Mouse (Mus musculus) left cerebral cortex, postnatal 4 days (tissue): ENCODE measurements around the gene Hist1h1a. TPM values are rescaled to one million over a fixed set of nuclear protein-coding genes. Genes with fewer than 3 reads are reported as not detected.
"Not testable (repeated sequence)": the region's sequence is repeated elsewhere in the genome, so short reads cannot be mapped to it uniquely, and the experiment has no call there.

ENCODE experiments used
- DNase-seq: peaks from one replicate; pipeline ENCODE4 v3.0.0-alpha.2; 2022
- intact Hi-C: fragments of 180-260 bp; cut with DNase I; formaldehyde crosslinking; loops from one replicate; pipeline ENCODE4 v1.15.1; 2025
- total RNA-seq, 2 experiments: library from RNA; stranded (reverse); gene quantifications; 2 replicates each; pipeline ENCODE4 v1.2.3; 2021

Hist1h1a gene
- 10 to 100 TPM; 62.9 to 79.4 TPM for total RNA-seq

DNA sequence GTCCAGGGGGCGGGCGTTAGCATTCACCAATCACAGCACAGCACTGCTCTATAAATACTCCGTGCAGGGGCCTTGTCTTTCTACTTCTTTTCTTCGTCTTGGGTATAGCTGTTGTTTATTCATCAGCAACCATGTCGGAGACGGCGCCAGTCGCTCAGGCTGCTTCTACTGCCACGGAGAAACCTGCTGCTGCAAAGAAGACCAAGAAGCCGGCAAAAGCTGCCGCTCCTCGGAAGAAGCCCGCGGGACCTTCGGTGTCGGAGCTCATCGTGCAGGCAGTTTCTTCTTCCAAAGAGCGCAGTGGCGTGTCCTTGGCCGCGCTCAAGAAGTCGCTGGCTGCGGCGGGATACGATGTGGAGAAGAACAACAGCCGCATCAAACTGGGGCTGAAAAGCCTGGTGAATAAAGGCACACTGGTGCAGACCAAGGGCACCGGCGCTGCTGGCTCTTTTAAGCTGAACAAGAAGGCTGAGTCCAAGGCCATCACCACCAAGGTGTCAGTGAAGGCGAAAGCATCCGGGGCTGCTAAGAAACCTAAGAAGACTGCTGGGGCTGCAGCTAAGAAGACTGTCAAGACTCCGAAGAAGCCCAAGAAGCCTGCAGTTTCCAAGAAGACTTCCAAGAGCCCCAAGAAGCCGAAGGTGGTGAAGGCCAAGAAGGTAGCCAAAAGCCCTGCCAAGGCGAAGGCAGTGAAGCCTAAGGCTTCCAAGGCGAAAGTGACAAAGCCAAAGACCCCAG is at the start of gene Hist1h1a:
Gene Hist1h1a, plus strand, starts transcription at position 81 of the 738 bp plus-strand sequence.
- intact Hi-C loops: no loop called here
- peak; percentile 86 for DNase-seq

- no peak for DNase-seq
Measured at GRCm38 (mm10) chr13:23716261-23717042, 47.0 kb upstream of the Hist1h1a start.

DNA sequence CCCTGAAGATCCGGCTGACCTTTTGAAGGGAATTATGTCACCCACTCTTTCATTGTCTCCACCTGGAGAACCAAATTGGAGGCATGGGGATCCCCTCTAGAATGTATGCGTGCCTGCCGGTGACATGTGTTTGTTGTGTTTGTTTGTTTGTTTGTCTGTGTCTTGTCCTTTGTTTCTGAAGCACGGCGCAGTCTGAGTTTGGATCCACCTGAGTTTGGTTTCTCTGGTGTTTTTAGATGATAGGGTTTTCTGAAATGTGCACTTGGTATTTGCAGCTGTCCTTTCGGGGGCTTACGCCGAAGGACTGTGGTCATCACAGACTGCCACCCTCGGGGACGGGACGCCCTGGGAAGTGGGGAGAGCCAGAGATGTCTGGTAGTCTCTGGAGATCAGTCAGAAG is 46.3 kb upstream of the Hist1h1a start:
- intact Hi-C loops: no loop called here
- DNase-seq: no peak

More at GRCm38 (mm10) chr13:23716261-23717042, 47.0 kb upstream of the Hist1h1a start:
- intact Hi-C loops: no loop called here

DNA sequence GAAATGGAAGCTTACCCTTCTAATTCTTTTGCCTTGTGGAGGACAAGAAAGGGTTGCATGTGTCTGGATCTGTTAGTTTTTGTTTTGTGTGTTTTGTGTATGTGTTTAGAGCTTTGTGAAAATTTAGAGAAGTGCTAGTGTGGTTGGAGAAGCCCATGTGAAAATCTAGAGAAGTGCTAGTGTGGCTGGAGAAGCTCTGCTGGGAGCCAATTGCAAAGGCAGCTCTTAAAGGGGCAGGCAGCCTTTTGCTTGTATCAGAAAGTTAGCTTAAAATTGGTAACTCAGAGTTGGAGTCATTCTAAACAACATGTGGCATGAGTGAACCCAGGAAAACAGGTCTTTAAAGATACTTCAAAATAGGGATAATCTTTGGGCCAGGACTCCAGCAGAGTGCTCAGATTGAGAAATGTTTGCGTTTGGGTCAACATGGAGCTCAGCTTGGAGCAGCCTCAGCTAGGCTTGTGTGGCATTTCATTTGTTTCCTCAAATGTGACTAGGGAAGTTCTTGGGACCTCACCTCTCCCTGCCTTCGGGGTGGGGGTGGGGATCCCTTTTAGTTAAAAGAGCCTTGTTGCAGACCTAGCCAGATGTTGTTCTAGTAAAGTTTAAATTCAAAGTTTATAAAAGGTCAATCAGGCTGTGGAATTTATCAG is 45.7 kb upstream of the Hist1h1a start:
- intact Hi-C loops, DNase-seq: not testable (repeated sequence)

- intact Hi-C loops: no loop called here
- no peak for DNase-seq
Measured at GRCm38 (mm10) chr13:23724239-23724638, 39.2 kb upstream of the Hist1h1a start.

DNA sequence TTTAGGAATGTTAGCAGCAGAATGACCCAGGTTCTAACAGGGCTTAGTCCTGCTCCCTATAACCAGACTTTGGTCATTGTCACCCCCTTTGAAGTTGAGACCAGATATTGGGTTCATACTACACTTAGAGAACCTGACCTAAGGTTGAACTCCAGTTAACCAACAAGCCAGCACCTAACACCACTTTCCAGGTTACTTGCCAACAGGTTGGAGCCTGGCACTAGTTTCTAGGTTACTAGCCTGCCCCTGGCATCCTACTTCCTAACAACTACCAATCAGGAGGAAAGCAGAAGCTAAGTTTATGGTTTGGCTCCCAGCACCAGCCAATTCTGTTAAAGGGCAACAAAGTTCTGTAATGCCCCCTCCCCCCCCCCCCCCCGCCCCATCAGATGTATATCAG is 38.3 kb upstream of the Hist1h1a start:
- DNase-seq: no peak
- intact Hi-C loops: no loop called here

DNA sequence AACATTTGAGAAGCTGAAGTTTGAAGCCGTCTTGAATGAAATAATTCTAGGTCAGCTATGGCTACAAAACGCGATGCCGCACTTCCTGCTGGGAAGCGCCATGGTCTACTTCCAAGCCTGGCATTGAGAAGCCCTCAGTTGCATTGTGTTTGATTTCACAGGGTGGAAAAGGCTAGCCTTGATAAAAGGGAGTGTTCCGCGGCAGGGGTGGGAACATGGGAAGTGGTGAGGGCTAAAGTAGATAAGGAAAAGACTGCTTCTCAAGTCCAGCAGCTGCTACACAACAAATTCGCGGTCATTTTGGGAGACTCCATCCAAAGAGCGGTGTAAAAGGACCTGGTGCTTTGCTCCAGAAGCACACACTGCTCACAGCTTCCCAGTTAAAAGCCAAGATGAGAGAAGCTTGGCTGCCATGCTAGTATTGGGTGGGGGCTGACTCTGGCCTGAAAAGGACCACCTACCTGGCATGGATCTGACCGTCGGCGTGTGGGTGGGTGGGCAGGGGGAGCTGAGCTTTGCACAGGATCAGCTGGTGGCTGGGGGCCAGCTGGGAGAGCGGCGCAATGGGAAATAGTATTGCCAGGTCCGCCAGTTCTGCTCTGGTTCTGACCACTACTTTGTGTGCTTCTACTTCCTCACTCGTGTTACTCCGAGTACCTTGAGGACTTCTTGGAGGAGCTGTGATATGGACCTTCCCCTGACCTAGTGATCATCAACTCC is 34.8 kb upstream of the Hist1h1a start:
- intact Hi-C loops: no loop called here
- no peak for DNase-seq

DNA sequence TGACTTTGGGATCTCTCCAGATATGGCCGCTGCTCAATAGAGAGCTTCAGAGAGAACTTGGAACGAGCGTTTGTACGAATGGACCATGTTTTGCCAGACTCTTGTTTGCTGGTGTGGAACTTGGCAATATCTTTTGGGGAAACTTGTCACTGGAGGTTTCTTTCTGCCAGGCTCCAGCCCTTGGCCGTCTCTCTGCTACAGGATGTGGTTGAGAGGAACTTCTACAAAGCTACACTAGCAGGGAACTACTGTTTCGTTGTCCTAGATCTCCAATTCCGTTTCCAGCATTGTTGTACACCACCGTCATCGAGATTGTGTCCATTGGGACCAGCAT is 34.3 kb upstream of the Hist1h1a start:
- intact Hi-C loops: no loop called here
- no peak for DNase-seq

GRCm38 (mm10) chr13:23729706-23730105 is 33.8 kb upstream of the Hist1h1a start:
- no peak for DNase-seq
- intact Hi-C loops: no loop called here

GRCm38 (mm10) chr13:23730479-23730878 is 33.0 kb upstream of the Hist1h1a start:
- intact Hi-C loops: no loop called here
- no peak for DNase-seq

GRCm38 (mm10) chr13:23732156-23732804 is 31.2 kb upstream of the Hist1h1a start:
- no peak for DNase-seq

DNA sequence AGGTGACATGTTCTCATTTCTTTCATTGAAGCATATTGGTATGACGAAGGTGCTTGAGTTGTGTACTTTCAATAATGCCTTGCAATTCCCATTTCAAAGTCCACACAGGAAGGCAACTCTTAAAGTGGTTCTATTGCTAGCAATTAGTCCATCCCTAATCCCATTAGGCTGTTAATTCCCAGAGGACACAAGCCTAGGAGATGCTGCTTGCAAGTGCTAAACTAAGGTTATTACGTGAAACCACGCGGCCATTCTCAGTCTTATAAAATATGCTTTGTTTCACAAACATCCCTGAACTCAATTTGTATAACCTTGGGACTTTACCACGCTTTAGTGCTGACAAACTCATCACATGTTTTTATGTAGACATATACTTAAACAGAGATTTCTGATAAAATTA is 26.4 kb upstream of the Hist1h1a start:
- intact Hi-C loops: no loop called here
- DNase-seq: no peak

More at GRCm38 (mm10) chr13:23732156-23732804, 31.2 kb upstream of the Hist1h1a start:
- intact Hi-C loops: loop anchor here (2.0 kb wide), 1 partner anchor 31 kb away; no protein-coding TSS in a partner anchor

GRCm38 (mm10) chr13:23738041-23738440 is 25.4 kb upstream of the Hist1h1a start:
- DNase-seq: no peak
- intact Hi-C loops: no loop called here

DNA sequence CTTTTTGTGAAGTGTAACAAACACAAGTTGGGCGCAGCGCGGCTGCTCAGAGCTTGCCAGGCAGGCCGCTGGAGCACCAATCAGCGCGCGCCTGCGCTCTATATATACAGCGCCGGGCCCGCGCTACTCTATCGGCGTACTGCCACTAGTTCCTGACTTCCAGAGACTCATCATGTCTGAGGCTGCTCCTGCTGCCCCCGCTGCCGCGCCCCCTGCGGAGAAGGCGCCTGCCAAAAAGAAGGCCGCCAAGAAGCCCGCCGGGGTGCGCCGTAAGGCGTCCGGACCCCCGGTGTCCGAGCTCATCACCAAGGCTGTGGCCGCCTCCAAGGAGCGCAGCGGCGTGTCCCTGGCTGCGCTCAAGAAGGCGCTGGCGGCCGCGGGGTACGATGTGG is 24.8 kb upstream of the Hist1h1a start, which contains the start of gene Hist1h1c:
Gene Hist1h1c, plus strand, starts transcription at position 132 of the 392 bp plus-strand sequence.
- intact Hi-C loops: no loop called here

DNA sequence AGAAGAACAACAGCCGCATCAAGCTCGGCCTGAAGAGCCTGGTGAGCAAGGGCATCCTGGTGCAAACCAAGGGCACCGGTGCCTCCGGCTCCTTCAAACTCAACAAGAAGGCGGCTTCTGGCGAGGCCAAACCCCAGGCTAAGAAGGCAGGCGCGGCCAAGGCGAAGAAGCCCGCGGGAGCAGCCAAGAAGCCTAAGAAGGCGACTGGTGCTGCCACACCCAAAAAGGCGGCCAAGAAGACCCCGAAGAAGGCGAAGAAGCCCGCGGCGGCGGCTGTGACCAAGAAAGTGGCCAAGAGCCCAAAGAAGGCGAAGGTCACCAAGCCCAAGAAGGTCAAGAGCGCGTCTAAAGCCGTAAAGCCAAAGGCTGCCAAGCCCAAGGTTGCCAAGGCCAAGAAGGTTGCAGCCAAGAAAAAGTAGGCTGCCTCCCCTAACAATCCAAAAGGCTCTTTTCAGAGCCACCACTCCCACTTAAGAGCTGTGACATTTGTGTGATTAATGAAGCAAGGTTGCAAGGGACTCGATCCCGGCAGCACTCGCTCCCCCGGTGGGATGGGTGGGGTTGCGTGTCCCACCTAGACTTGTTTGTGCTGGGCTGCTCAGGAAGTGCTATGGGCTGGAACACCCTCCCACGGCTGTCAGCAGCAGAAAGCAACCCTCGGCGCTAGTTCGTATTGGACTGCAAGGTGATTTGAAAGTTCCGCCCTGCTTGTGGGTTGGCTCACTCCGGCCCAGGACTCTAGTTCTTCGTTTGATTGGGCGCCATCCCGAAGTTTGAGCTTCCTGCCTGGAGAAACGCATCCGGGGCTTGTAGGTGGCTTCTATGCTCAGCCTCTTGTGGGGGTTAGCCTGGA is 24.2 kb upstream of the Hist1h1a start:
- peak; percentile 87 for DNase-seq
- intact Hi-C loops: no loop called here

More for the DNA sequence above, 24.8 kb upstream of the Hist1h1a start, which contains the start of gene Hist1h1c:
- peak; percentile 88 for DNase-seq

- intact Hi-C loops: no loop called here
- no peak for DNase-seq
Measured at GRCm38 (mm10) chr13:23739922-23740252, 23.6 kb upstream of the Hist1h1a start.

- DNase-seq: no peak
- intact Hi-C loops: no loop called here
Measured at GRCm38 (mm10) chr13:23740256-23740840, 23.1 kb upstream of the Hist1h1a start.

DNA sequence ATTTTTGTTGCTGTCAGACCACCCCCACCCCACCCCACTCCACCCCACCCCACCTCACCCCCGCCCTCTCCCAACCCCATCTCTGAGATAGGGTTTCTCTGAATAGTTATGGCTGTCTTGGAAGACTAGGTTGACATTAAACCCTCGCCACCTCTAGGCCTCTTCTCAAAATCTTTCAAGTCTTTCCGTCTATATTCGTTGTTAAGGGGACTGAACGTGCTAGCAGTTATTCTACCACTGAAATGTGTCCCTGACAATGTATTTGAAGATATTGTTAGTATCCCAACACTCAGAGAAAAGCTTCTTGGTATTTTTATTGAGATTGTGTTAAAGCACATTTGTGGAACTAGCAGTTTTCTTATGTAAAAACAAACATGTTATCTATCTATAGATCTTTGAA is 22.6 kb upstream of the Hist1h1a start:
- intact Hi-C loops: no loop called here
- DNase-seq: no peak

GRCm38 (mm10) chr13:23742007-23742406 is 21.5 kb upstream of the Hist1h1a start:
- intact Hi-C loops: no loop called here
- DNase-seq: no peak
